Mouse (Mus musculus): ENCODE results near the gene Glcci1. TPM values are rescaled to one million over a fixed set of nuclear protein-coding genes. Genes with fewer than 3 reads are reported as not detected.

Glcci1 gene
- polyA plus RNA-seq, 2 experiments = 1.2 to 1.5 TPM

DNA sequence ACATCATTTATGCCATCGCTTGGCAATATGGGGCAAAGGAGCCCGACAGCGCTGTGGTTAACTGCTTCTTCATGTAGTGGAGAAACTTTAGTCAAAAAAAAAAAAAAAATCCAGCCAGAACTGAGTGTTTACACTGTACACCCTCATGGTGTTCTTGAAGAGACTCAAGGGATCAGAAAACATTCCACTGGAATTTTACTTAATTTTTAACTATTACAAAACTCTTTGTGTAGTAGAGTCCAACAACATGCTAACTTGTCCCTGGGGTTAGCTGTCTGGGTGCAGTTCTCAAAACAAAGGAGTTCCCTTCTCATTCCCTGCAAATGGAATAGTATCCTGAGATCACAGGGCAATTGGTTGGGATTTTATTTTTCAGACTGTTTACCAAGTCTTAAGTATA is 39.5 kb upstream of the Glcci1 start:
- Histone ChIP-seq H3K4me2 (ENCODE audit: low read depth) (no peak overlapping the region), H3K27me3 (ENCODE audit: control insufficient read depth, insufficient read depth, low read length) (no peaks in the 10 kb centered on the region), H3K9me3 (ENCODE audit: control insufficient read depth, low read length) (no peaks in the 10 kb centered on the region), H3K27ac (no peak overlapping the region), H3K4me1 (replicated peaks; ENCODE audit: control insufficient read depth in 2 of 2, insufficient read depth in 2 of 2, low read length in 1 of 2) (peaks cover 0 to 10% of the 10 kb centered on the region in 2 experiments; a peak in 2 of 4 replicates), H3K36me3 (replicated peaks; ENCODE audit: control insufficient read depth, insufficient read depth, low read depth) (no peaks in the 10 kb centered on the region), H3K9ac (replicated peaks) (no peak overlapping the region), H3K4me3 (ENCODE audit: insufficient read depth in 1 of 2, low read depth in 2 of 2, low read length in 2 of 2) (no peak overlapping the region)
- DNase-seq (ENCODE audit: low read depth in 3 of 3, low spot score in 3 of 3) (no peak), ATAC-seq (ENCODE audit: insufficient read depth) (no peak)
- TF ChIP-seq EP300 (IDR thresholded peaks at IDR 0.05; ENCODE audit: low read depth) = no peak
- TF ChIP-seq CTCF (IDR thresholded peaks at IDR 0.05; ENCODE audit: low read depth) = no peak
- WGBS (ENCODE audit: insufficient replicate concordance) = 92% methylated on average over 3 of the region's 3 CpGs

DNA sequence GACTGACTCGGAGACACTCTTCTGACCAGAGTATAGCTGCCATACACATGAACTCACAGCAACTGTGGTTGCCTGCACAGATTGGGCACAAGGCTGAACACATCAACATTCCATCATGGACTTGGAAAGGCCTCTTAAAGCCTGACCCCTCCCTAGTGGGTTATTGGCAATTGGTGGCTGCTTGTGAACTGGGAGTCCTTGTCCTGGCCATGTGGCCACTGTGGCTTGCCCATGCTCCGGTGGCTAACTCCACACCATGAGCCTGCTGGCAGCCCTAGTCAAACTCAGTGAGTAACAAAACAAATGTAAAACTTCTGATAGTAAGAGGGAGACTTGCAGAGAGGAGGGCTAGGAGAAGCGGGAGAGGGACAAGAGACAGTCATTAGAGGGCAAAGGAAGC is 37.3 kb upstream of the Glcci1 start:
- no peak for ATAC-seq (ENCODE audit: insufficient read depth)
- Histone ChIP-seq H3K4me3 (ENCODE audit: insufficient read depth in 1 of 2, low read depth in 2 of 2, low read length in 2 of 2) (no peak overlapping the region), H3K9ac (replicated peaks) (no peak overlapping the region), H3K4me2 (ENCODE audit: low read depth) (no peak overlapping the region), H3K9me3 (ENCODE audit: control insufficient read depth, low read length) (no peaks in the 10 kb centered on the region), H3K27ac (no peak overlapping the region), H3K4me1 (replicated peaks; ENCODE audit: control insufficient read depth in 2 of 2, insufficient read depth in 2 of 2, low read length in 1 of 2) (peaks cover 0 to 10% of the 10 kb centered on the region in 2 experiments; a peak in 2 of 4 replicates), H3K36me3 (replicated peaks; ENCODE audit: control insufficient read depth, insufficient read depth, low read depth) (no peaks in the 10 kb centered on the region), H3K27me3 (ENCODE audit: control insufficient read depth, insufficient read depth, low read length) (no peaks in the 10 kb centered on the region)
- WGBS (ENCODE audit: insufficient replicate concordance) = 77% methylated on average over 3 of the region's 3 CpGs
- TF ChIP-seq CTCF (IDR thresholded peaks at IDR 0.05; ENCODE audit: low read depth) (no peak), EP300 (IDR thresholded peaks at IDR 0.05; ENCODE audit: low read depth) (no peak)
- no peak for DNase-seq (ENCODE audit: low read depth in 3 of 3, low spot score in 3 of 3)

DNA sequence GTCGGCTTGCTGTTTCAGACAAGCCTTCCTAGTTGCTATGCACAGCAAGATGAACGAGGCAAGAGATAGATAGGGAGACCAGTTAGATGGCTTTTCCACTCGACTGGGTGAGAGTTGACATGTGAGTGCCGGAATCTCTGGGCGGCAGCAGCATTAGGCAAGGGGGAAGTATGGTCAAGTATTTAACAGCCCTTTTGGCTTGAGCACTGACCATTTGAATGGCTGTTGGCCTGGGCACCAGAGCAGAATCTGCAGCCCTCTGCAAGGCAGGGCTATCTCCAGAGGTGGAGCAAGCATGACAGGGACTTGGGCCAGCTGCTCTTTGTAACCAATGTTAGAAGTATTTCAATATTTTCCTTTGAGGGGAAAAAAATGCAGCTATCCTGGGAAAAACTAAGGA is 36.5 kb upstream of the Glcci1 start:
- no peaks in the 10 kb centered on the region for H3K9me3 ChIP-seq (ENCODE audit: control insufficient read depth, low read length)
- no peak for ATAC-seq (ENCODE audit: insufficient read depth)
- no peak overlapping the region for H3K4me2 ChIP-seq (ENCODE audit: low read depth)
- no peaks in the 10 kb centered on the region for H3K27me3 ChIP-seq (ENCODE audit: control insufficient read depth, insufficient read depth, low read length)
- H3K27ac ChIP-seq = no peak overlapping the region
- no peak overlapping the region for H3K4me3 ChIP-seq (ENCODE audit: insufficient read depth in 1 of 2, low read depth in 2 of 2, low read length in 2 of 2)
- H3K9ac ChIP-seq (replicated peaks) = no peak overlapping the region
- TF ChIP-seq EP300 (IDR thresholded peaks at IDR 0.05; ENCODE audit: low read depth) = no peak
- no peak for TF ChIP-seq CTCF (IDR thresholded peaks at IDR 0.05; ENCODE audit: low read depth)
- no peak for DNase-seq (ENCODE audit: low read depth in 3 of 3, low spot score in 3 of 3)
- WGBS (ENCODE audit: insufficient replicate concordance) = 25% methylated on average over 5 of the region's 5 CpGs
- peaks cover 0 to 10% of the 10 kb centered on the region in 2 experiments; a peak in 2 of 4 replicates for H3K4me1 ChIP-seq (replicated peaks; ENCODE audit: control insufficient read depth in 2 of 2, insufficient read depth in 2 of 2, low read length in 1 of 2)
- H3K36me3 ChIP-seq (replicated peaks; ENCODE audit: control insufficient read depth, insufficient read depth, low read depth) = no peaks in the 10 kb centered on the region

DNA sequence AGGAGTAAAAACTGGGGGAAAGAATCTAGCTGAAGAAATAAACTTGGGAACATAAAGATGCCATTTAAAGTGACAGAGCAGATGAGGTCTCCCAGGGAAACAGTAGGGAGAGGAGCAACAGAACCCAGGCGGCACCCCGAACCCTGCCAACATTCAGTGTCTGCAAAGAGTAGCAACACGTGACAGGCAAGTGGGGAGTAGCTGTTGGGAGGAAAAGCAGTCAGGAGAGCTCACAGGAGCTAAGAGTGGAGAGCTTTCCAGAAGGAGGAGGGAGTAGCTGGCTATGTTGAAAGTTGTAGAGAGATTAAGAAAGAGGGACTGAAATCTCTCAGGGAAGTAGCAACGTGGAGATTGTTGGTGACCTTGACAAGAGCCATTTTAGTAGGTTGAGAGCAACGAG is 35.9 kb upstream of the Glcci1 start:
- H3K9me3 ChIP-seq (ENCODE audit: control insufficient read depth, low read length) = no peaks in the 10 kb centered on the region
- no peak for DNase-seq (ENCODE audit: low read depth in 3 of 3, low spot score in 3 of 3)
- H3K4me3 ChIP-seq (ENCODE audit: insufficient read depth in 1 of 2, low read depth in 2 of 2, low read length in 2 of 2) = no peak overlapping the region
- H3K4me2 ChIP-seq (ENCODE audit: low read depth) = no peak overlapping the region
- 51% methylated on average over 5 of the region's 5 CpGs for WGBS (ENCODE audit: insufficient replicate concordance)
- no peak overlapping the region for H3K27ac ChIP-seq
- H3K9ac ChIP-seq (replicated peaks) = no peak overlapping the region
- H3K27me3 ChIP-seq (ENCODE audit: control insufficient read depth, insufficient read depth, low read length) = no peaks in the 10 kb centered on the region
- no peaks in the 10 kb centered on the region for H3K36me3 ChIP-seq (replicated peaks; ENCODE audit: control insufficient read depth, insufficient read depth, low read depth)
- H3K4me1 ChIP-seq (replicated peaks; ENCODE audit: control insufficient read depth in 2 of 2, insufficient read depth in 2 of 2, low read length in 1 of 2) = peaks cover 0 to 10% of the 10 kb centered on the region in 2 experiments; a peak in 2 of 4 replicates
- no peak for ATAC-seq (ENCODE audit: insufficient read depth)
- TF ChIP-seq EP300 (IDR thresholded peaks at IDR 0.05; ENCODE audit: low read depth) (no peak), CTCF (IDR thresholded peaks at IDR 0.05; ENCODE audit: low read depth) (no peak)

DNA sequence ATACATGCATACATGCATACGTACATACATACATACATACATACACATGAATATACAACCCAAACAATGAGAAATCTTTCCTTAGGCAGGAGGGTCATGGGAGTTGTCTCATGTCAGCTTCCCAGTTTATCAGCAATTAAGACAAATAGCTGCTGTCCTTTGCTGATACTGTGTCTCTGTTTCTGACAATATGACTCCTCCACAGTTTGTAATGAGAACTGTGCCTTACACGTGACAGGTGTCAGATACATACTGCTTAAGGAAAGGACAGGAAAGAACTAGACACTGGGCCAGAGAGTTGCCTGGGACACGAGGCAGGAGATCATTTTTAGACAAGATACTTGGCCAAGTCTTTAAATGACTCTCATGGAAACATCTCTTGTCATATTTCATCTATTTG is 35.1 kb upstream of the Glcci1 start:
- 42% methylated on average over 3 of the region's 3 CpGs for WGBS (ENCODE audit: insufficient replicate concordance)
- ATAC-seq (ENCODE audit: insufficient read depth) (peak; percentile 56; the same call in 1 of the 2 replicates), DNase-seq (ENCODE audit: low read depth in 3 of 3, low spot score in 3 of 3) (no peak)
- Histone ChIP-seq H3K9me3 (ENCODE audit: control insufficient read depth, low read length) (no peaks in the 10 kb centered on the region), H3K4me1 (replicated peaks; ENCODE audit: control insufficient read depth in 2 of 2, insufficient read depth in 2 of 2, low read length in 1 of 2) (peaks cover 0 to 10% of the 10 kb centered on the region in 2 experiments; a peak in 2 of 4 replicates), H3K4me2 (ENCODE audit: low read depth) (no peak overlapping the region), H3K27me3 (ENCODE audit: control insufficient read depth, insufficient read depth, low read length) (no peaks in the 10 kb centered on the region), H3K9ac (replicated peaks) (no peak overlapping the region), H3K36me3 (replicated peaks; ENCODE audit: control insufficient read depth, insufficient read depth, low read depth) (no peaks in the 10 kb centered on the region), H3K4me3 (ENCODE audit: insufficient read depth in 1 of 2, low read depth in 2 of 2, low read length in 2 of 2) (no peak overlapping the region), H3K27ac (no peak overlapping the region)
- TF ChIP-seq EP300 (IDR thresholded peaks at IDR 0.05; ENCODE audit: low read depth) = peak; percentile 26; the same call in 1 of the 2 replicates
- no peak for TF ChIP-seq CTCF (IDR thresholded peaks at IDR 0.05; ENCODE audit: low read depth)
